ENCODE assay signal across 9 mouse cellular contexts in the genomic region with DNA sequence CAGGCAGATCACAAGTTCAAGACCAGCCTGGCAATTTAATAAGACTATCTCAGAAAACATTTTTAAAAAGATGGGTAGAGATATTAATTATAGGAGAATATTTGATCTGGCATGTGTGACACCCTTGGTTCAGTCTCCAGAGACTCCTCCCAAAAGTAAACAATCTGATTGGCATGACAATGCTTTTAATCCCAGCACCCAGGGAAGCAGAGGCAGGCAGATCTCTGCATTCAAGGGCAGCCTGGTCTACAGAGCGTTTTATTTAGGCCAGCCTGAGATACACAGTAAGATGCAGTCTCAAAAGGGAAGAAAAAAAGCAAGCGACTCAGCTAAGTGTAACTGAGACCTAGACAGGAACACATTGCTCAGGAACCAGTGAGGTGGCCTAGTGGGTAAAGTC. TPM values are rescaled to one million over a fixed set of nuclear protein-coding genes. Genes with fewer than 3 reads are reported as not detected.
A peak's percentile ranks its signal among the peaks of the same experiment; 100 is the strongest.
DNase-seq lines count a peak whose midpoint lies in the region; ATAC-seq lines count a peak whose summit lies in the region.
"Had no signal": no experiment of that assay in that cellular context is flagged by ENCODE, and none has a peak within 500 bp of the region (broad histone marks: within the 10 kb centered on the region; RNA-seq: fewer than 3 reads in every experiment).

No protein-coding gene starts in this region.

- no peaks in the 10 kb centered on the region for H3K27me3 ChIP-seq in heart, embryonic 15.5 days
- H3K27me3 ChIP-seq in hindbrain, embryonic 14.5 days (ENCODE audit: control insufficient read depth, insufficient read depth, low read length), result no peaks in the 10 kb centered on the region
- no peaks in the 10 kb centered on the region for H3K27me3 ChIP-seq in midbrain, embryonic 12.5 days

- 96% methylated on average over 2 of the region's 2 CpGs for WGBS in heart, embryonic 15.5 days
- 100% methylated on average over 2 of the region's 2 CpGs for WGBS in hindbrain, embryonic 14.5 days
- WGBS in midbrain, embryonic 12.5 days, result 95% methylated on average over 2 of the region's 2 CpGs

- intact Hi-C loops in heart, postnatal 36 days (cut with DNase I), result loop anchor here (5.0 kb wide), 1 partner anchor 80 kb away; the partner anchor contains the start of genes Bcs1l and Zfp142

- no peaks in the 10 kb centered on the region for H3K36me3 ChIP-seq in heart, embryonic 15.5 days
- H3K36me3 ChIP-seq in hindbrain, embryonic 14.5 days (replicated peaks; ENCODE audit: control insufficient read depth, insufficient read depth), result no peaks in the 10 kb centered on the region
- H3K36me3 ChIP-seq in midbrain, embryonic 12.5 days, result no peaks in the 10 kb centered on the region; the same call in 1 of the 2 replicates

- H3K27ac ChIP-seq in heart, embryonic 15.5 days, result no peak overlapping the region
- H3K27ac ChIP-seq in hindbrain, embryonic 14.5 days, result no peak overlapping the region
- no peak overlapping the region for H3K27ac ChIP-seq in midbrain, embryonic 12.5 days (replicated peaks)

- peak overlapping the region; percentile 81 for H3K4me2 ChIP-seq in heart, embryonic 15.5 days
- H3K4me2 ChIP-seq in hindbrain, embryonic 14.5 days (replicated peaks), result peak overlapping the region; percentile 85; the same call in 1 of the 2 replicates
- peak overlapping the region; percentile 72 for H3K4me2 ChIP-seq in midbrain, embryonic 12.5 days (replicated peaks)

- peak overlapping the region; percentile 95 for H3K4me3 ChIP-seq in heart, embryonic 15.5 days
- no peak overlapping the region for H3K4me3 ChIP-seq in hindbrain, embryonic 14.5 days (replicated peaks; ENCODE audit: low read length)
- peak overlapping the region; percentile 62 for H3K4me3 ChIP-seq in midbrain, embryonic 12.5 days

- DNase-seq in heart, postnatal 36 days, result no peak
- DNase-seq in ES-CJ7 (ENCODE audit: low read depth, low spot score) (peak; percentile 39), adipocyte (ENCODE audit: low spot score) (no peak)
- no peak for DNase-seq in hindbrain, embryonic 14.5 days (ENCODE audit: low spot score)
- DNase-seq in adrenal gland, postnatal 25 days, result no peak
- DNase-seq: cerebellum, adult 8-10 months had no signal

- no peaks in the 10 kb centered on the region for H3K9me3 ChIP-seq in heart, embryonic 15.5 days (replicated peaks)
- H3K9me3 ChIP-seq in hindbrain, embryonic 14.5 days (ENCODE audit: control insufficient read depth, low read length), result no peaks in the 10 kb centered on the region
- no peaks in the 10 kb centered on the region for H3K9me3 ChIP-seq in midbrain, embryonic 12.5 days

- H3K9ac ChIP-seq in heart, embryonic 15.5 days, result peak overlapping the region; percentile 89; the same call in 1 of the 2 replicates
- H3K9ac ChIP-seq in hindbrain, embryonic 14.5 days, result 0 out of 2 replicates have a peak overlapping the region, but pooled peaks have one; percentile 86
- H3K9ac ChIP-seq in midbrain, embryonic 12.5 days (replicated peaks), result no peak overlapping the region; the same call in 1 of the 2 replicates

- ATAC-seq in heart, embryonic 15.5 days (replicated peaks; ENCODE audit: insufficient number of reproducible peaks, insufficient read depth, low FRiP score, low read depth), result no peak
- no peak for ATAC-seq in hindbrain, embryonic 14.5 days (ENCODE audit: low FRiP score)
- no peak for ATAC-seq in midbrain, embryonic 12.5 days (ENCODE audit: low FRiP score, low read depth)
- no peak for ATAC-seq in frontal cortex, adult (ENCODE audit: low TSS enrichment)

- peaks cover 31% of the 10 kb centered on the region for H3K4me1 ChIP-seq in heart, embryonic 15.5 days (replicated peaks)
- H3K4me1 ChIP-seq in hindbrain, embryonic 14.5 days (replicated peaks; ENCODE audit: control insufficient read depth, insufficient read depth, low read length), result peaks cover 34% of the 10 kb centered on the region
- peaks cover 32% of the 10 kb centered on the region for H3K4me1 ChIP-seq in midbrain, embryonic 12.5 days

RNA-seq across cellular contexts. Expression of gene Cnot9, which starts 1.9 kb away (rescaled TPM):
- 25.8 and 32.4 TPM in 2 replicates for polyA plus RNA-seq in heart, embryonic 15.5 days (2015; fragmentation: Nextera tagmentation; extraction: Ambion mirVana)
- total RNA-seq in heart, postnatal 36 days (2021), result 10 to 100 TPM; 12.1 to 12.6 TPM
- polyA plus RNA-seq in hindbrain, embryonic 14.5 days (2014; fragmentation: Nextera tagmentation; extraction: Ambion mirVana), result 48.3 and 51.4 TPM in 2 replicates
- polyA plus RNA-seq in midbrain, embryonic 12.5 days (2016; fragmentation: Nextera tagmentation; extraction: Ambion mirVana), result 74.3 TPM in 2 replicates
- 26.3 and 27.2 TPM in 2 replicates for total RNA-seq in adrenal gland, postnatal 25 days (2021)

RNA-seq across cellular contexts. Expression of gene Plcd4, which starts 34.9 kb away (rescaled TPM):
- 0.30 and 0.86 TPM in 2 replicates for polyA plus RNA-seq in heart, embryonic 15.5 days (2015; fragmentation: Nextera tagmentation; extraction: Ambion mirVana)
- not detected for total RNA-seq in heart, postnatal 36 days (2021)
- polyA plus RNA-seq in hindbrain, embryonic 14.5 days (2014; fragmentation: Nextera tagmentation; extraction: Ambion mirVana), result 4.9 and 5.6 TPM in 2 replicates
- polyA plus RNA-seq in midbrain, embryonic 12.5 days (2016; fragmentation: Nextera tagmentation; extraction: Ambion mirVana), result 1.1 and 1.5 TPM in 2 replicates
- total RNA-seq in adrenal gland, postnatal 25 days (2021), result 0.24 and 0.82 TPM in 2 replicates

RNA-seq across cellular contexts. Expression of gene Usp37, which starts 36.3 kb away (rescaled TPM):
- 14.4 and 19.9 TPM in 2 replicates for polyA plus RNA-seq in heart, embryonic 15.5 days (2015; fragmentation: Nextera tagmentation; extraction: Ambion mirVana)
- total RNA-seq in heart, postnatal 36 days (2021), result 10 to 100 TPM in 1 of 2 experiments, 1 to 10 TPM in 1; 6.7 to 10.1 TPM
- polyA plus RNA-seq in hindbrain, embryonic 14.5 days (2014; fragmentation: Nextera tagmentation; extraction: Ambion mirVana), result 26.5 and 26.8 TPM in 2 replicates
- polyA plus RNA-seq in midbrain, embryonic 12.5 days (2016; fragmentation: Nextera tagmentation; extraction: Ambion mirVana), result 42.1 and 44.2 TPM in 2 replicates
- 16.5 and 25.3 TPM in 2 replicates for total RNA-seq in adrenal gland, postnatal 25 days (2021)
